Mouse (Mus musculus) heart, postnatal 0 days (tissue): ENCODE measurements around the gene Nup62.

Source experiments
- CTCF ChIP-seq: IDR thresholded peaks from 2 replicates; pipeline ENCODE4 v1.5.1; 2016; ENCODE audit warnings: antibody characterized with exemption, control low read depth, low read depth
- EP300 ChIP-seq: IDR thresholded peaks from 2 replicates; pipeline ENCODE4 v1.6.1; 2016; ENCODE audit warnings: antibody characterized with exemption, low read depth

- peak; percentile 30; the same call in 1 of the 2 replicates for TF ChIP-seq CTCF
- no peak for TF ChIP-seq EP300
Measured at GRCm38 (mm10) chr7:44823409-44823808, 7.5 kb downstream of the Nup62 start.
